Mouse (Mus musculus): Measurements from ENCODE around the gene Tsc2.
A peak's percentile ranks its signal among the peaks of the same experiment; 100 is the strongest.

Gene Tsc2

GRCm38 (mm10) chr17:24647493-24647892, 15.1 kb upstream of the Tsc2 start:
- DNase-seq (ENCODE audit: low read depth, low spot score), result no peak

- peak; percentile 48 for DNase-seq (ENCODE audit: low read depth, low spot score)
Observed at GRCm38 (mm10) chr17:24646381-24646780, 14.0 kb upstream of the Tsc2 start.

- DNase-seq (ENCODE audit: low read depth, low spot score), result no peak
Observed at GRCm38 (mm10) chr17:24645916-24646315, 13.5 kb upstream of the Tsc2 start.

- no peak for DNase-seq (ENCODE audit: low read depth, low spot score)
Observed at GRCm38 (mm10) chr17:24644875-24645721, 12.7 kb upstream of the Tsc2 start.

- no peak for DNase-seq (ENCODE audit: low read depth, low spot score)
Observed at GRCm38 (mm10) chr17:24644030-24644715, 11.7 kb upstream of the Tsc2 start.

- DNase-seq (ENCODE audit: low read depth, low spot score), result no peak
Observed at GRCm38 (mm10) chr17:24642791-24643343, 10.4 kb upstream of the Tsc2 start.

- DNase-seq (ENCODE audit: low read depth, low spot score), result no peak
Observed at GRCm38 (mm10) chr17:24641944-24642343, 9.5 kb upstream of the Tsc2 start.

GRCm38 (mm10) chr17:24640581-24640980, 8.2 kb upstream of the Tsc2 start:
- DNase-seq (ENCODE audit: low read depth, low spot score), result no peak

- no peak for DNase-seq (ENCODE audit: low read depth, low spot score)
Observed at GRCm38 (mm10) chr17:24640119-24640518, 7.7 kb upstream of the Tsc2 start.

GRCm38 (mm10) chr17:24639571-24639988, 7.2 kb upstream of the Tsc2 start:
- DNase-seq (ENCODE audit: low read depth, low spot score), result no peak

- DNase-seq (ENCODE audit: low read depth, low spot score), result no peak
Observed at GRCm38 (mm10) chr17:24638840-24639239, 6.4 kb upstream of the Tsc2 start.

GRCm38 (mm10) chr17:24638214-24638613, 5.8 kb upstream of the Tsc2 start:
- DNase-seq (ENCODE audit: low read depth, low spot score), result no peak

GRCm38 (mm10) chr17:24636781-24637481, 4.5 kb upstream of the Tsc2 start:
- DNase-seq (ENCODE audit: low read depth, low spot score), result peak; percentile 64

- DNase-seq (ENCODE audit: low read depth, low spot score), result no peak
Observed at GRCm38 (mm10) chr17:24635694-24636093, 3.3 kb upstream of the Tsc2 start.

- DNase-seq (ENCODE audit: low read depth, low spot score), result no peak
Observed at GRCm38 (mm10) chr17:24635024-24635423, 2.6 kb upstream of the Tsc2 start.

- no peak for DNase-seq (ENCODE audit: low read depth, low spot score)
Observed at GRCm38 (mm10) chr17:24633831-24634230, 1.4 kb upstream of the Tsc2 start.

GRCm38 (mm10) chr17:24632813-24633449, 501 bp upstream of the Tsc2 start:
- DNase-seq (ENCODE audit: low read depth, low spot score), result no peak

GRCm38 (mm10) chr17:24630072-24630471, 2.4 kb downstream of the Tsc2 start:
- DNase-seq (ENCODE audit: low read depth, low spot score), result no peak

GRCm38 (mm10) chr17:24628646-24629045, 3.8 kb downstream of the Tsc2 start:
- DNase-seq (ENCODE audit: low read depth, low spot score), result peak; percentile 68

- no peak for DNase-seq (ENCODE audit: low read depth, low spot score)
Observed at GRCm38 (mm10) chr17:24625472-24625871, 7.0 kb downstream of the Tsc2 start.

- DNase-seq (ENCODE audit: low read depth, low spot score), result peak; percentile 35
Observed at GRCm38 (mm10) chr17:24617561-24618194, 14.8 kb downstream of the Tsc2 start.
